Mouse (Mus musculus) activated CD4-positive, CD25-positive, alpha-beta regulatory T cell, adult 4 months (primary cell): ENCODE measurements at regions not wholly inside any gene's neighbourhood (a gene's known extent, or its start where the extent isn't known, plus 50 kb on each side); places are given as distances from the start of the nearest gene placed in this dataset.

Experiments used
- ATAC-seq: one replicate; pipeline ENCODE4 v1.8.0; 2017

DNA sequence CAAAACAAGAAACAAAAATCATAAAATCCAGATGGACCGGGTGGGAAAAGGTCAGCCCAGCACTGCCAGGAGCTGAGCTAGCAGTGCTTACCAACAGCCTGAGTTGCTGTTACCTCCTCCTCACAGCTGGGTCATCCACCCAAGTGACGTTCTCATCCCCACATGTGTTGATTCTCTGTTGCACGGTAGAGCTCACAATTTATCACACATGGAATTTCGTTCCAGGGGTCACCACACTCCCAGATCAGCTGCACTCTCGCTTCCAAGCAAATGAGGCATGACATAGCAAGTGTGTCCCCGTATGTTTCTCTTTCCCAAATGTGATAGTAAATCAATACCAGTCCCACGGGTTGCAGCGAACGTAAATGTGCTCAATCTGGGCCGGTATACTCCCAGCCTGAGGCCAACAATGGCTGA lies 445.1 kb upstream of the Mctp2 start:
- no peak for ATAC-seq

DNA sequence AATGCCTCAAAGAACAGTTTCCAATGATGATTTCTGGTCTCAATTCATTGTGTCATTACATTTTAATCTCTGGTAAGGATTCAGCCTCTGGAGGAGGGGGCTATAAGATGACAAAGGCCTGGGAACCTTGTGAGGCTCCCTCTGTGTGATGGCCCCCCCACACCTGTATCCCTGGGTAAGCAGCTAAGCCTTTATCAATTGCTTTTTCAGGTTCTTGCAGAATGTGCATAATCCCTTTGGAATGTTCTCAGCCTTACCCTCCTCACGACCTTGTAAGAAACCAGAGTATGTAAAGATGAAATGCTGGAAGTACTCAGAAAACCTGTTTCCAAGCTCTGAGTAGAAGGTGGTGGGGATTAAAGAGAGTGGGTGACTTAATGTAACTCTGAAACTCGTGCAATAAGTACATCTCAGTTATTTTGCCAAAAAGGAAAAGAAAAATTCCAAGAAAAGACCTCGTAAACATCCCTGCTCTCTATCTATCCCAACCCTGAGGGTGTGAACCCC lies 446.7 kb upstream of the Mctp2 start:
- no peak for ATAC-seq

DNA sequence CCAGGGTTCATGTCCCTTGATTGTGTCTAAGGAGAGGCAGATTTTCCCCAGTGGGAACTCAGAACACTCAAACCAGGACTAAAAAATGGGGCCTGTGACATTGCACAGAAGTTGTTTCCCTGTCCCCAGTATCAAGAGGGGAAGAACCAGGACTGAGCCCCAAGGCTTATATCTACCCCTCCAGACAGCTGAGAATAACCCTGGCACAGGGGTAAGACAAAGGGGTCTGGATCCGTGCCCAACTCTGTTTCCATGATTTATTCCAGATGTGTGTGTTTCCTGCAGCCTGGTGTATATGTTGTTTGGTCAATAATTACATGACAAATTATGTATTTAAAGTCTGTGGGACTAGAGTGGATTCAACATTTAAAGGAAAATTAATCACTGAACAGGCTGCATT lies 456.3 kb upstream of the Mctp2 start:
- ATAC-seq: no peak

DNA sequence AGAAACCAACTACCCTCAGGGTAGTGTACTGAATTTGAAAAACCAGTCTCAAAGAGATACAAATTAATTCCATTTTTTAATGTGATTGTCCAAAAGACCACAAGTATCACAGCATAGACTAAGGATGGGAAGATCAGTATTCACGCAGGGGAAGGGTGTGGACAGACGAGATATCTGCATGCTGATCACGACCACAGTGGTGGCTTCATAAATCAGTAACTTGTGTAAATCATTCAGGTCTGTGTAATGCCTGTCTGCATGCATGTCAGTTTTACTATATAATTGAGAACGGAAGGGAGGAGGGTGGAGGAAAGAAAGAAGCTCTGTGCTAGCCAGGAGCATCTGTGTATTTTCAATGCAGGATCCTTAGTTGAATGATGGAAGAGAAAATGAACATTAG lies 462.3 kb upstream of the Mctp2 start:
- no peak for ATAC-seq

DNA sequence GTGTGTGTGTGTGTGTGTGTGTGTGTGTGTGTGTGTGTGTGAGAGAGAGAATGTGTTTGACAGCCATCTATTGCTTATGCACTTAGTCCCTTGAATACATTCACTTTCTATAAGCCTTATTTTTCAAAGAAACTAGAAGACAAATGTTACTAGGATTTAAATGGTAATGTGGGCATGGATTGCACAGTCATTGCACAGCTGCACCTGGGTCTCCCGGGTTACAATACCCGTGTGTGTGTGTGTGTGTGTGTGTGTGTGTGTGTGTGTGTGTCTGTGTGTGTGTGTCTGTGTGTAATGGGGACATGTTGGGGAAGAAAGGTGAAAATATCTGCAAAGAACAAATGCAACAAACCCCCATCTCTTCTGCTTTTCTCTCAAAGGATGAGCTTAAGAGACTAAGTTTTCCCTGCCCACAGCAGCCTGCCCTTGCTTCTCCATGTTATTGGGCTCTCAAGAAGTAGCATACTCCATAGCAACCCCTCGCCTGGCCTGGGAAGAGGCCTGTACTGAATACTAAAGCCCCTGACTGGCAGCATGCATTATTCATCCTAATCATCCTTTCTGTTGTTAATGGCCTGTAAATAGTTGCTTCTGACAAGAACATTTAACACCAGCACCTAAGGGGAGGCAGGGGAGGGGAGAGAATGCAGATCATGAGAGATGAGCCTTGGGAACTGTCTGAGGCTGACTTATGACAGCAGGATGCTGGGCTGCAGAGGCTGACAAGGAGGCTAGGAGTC lies 467.8 kb upstream of the Mctp2 start:
- ATAC-seq: no peak

DNA sequence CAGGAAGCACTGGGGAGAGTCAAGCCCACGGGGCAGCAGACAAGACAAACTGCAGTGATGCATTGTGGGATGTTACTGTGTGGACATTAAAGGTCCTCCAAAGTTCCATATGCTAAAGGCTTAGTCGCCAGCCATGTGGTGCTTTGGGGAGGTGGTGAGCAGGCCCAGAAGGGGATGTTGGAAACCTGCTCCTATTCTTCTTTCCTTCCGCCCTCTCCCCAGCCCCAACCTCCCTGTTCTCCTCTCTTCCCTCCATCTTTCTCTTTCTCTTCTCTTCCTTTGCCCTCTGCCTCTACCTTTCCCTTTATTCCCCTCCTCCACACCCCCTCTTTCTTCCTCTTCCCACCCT lies 468.3 kb upstream of the Mctp2 start:
- no peak for ATAC-seq

DNA sequence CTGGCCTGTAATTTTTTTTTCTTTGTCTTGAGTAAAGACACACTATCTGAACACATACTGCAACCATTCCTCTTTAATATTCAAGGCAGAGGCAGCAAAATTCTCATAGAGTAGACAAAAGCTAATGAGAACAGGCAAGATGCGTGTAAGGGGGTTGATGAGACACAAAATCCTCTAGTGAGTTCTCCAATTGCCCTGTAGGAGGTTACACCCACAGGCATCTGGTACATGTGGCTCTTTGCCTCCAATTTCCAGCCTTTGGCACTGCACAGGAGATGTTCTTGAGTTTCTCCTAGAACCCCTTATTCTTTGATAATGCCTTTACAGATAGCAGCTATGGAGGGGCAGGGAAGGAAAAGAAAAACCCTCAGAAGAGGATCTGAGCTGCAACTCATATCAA lies 480.9 kb upstream of the Mctp2 start:
- no peak for ATAC-seq

DNA sequence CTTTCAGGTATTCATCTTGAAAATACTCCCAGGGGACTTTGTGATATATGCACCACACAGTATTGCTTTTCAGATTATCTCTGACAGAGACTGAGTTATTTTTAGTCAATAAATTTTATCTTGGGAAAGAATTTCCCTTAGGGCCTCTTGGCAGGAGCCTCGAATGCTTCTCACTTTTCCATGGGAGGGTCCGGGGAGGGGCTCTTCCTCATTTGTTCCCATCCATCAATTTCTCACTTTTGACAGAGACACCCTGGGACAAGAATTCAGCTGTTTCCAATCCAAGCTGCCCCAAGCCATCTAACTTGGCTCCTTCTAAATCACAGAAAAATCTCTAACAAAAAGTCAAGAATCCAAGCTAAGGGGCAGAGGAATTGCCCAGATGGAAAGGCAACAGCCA lies 481.9 kb upstream of the Mctp2 start:
- ATAC-seq: no peak

DNA sequence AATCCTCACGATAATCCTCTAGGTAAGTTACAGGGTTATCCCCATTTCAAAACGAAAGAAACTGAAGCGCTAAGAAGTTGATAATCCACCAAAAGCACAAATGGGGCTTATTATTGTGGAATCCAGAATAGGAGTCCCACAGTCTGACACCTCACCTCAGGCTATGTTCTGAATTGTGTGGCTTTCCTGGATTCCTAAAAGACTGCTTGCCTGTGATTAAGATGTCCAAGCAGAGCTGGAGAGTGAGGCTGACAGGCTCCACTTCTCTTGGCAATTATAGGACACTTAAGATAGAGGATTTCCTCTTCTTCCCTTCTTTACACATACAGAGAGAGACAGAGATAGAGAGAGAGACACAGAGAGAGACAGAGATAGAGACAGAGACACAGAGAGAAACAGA lies 515.7 kb upstream of the Mctp2 start:
- ATAC-seq: no peak

DNA sequence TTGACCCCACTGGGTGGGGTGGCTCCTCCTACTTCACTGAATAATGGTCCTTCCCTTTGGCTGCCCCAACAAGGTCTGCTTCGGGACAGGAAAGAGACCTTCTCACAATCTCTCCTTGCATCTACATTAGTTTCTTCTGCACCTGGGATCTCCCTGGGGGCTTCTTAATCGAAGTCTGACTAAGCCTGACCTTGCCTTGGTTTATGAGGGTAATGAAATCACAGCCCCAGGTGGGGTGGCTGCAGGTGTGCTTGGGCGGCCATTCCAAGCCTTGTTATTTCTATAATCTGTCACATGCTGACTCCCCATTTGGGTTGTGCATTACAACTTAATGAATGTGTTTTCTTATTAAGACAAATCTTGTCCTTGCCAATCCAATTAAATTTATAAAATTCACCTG lies 520.2 kb upstream of the Mctp2 start:
- no peak for ATAC-seq

DNA sequence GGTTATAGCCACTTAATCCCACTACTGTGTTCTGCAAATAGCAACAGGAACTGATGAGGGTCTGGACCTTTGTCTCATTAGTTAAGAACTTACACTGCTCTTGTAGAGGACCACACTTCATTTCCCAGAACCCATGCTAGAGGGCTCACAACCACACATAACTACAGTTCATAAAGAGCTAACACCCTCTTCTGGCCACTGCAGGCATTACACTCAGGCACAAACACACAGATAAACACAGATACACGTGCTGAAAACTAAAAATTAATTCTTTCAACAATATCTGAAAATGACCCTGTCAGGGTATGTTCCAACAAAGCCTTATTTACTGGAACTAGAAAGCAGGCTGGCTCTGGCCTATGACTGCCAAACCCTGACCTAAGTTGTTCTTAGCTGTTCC lies 529.0 kb upstream of the Mctp2 start:
- ATAC-seq: no peak

DNA sequence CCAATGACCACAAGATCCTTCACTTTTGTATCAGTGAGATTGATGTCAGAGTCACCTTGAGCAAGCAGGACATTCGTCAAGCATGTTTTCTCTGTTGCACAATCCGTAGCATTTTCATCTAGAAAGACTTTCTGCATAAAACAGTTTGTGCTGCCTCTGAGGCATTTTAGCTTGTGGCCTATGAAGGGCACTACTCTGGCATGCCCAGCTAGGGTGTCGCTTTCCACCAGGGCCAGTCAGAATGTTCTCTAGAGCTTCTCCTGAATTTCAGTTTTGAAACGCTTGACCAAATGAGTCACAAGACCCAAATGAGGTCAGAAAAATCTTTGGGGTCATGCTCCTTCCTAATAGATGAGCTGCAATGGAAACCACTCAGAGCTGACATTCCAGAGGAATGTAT lies 529.6 kb upstream of the Mctp2 start:
- no peak for ATAC-seq

DNA sequence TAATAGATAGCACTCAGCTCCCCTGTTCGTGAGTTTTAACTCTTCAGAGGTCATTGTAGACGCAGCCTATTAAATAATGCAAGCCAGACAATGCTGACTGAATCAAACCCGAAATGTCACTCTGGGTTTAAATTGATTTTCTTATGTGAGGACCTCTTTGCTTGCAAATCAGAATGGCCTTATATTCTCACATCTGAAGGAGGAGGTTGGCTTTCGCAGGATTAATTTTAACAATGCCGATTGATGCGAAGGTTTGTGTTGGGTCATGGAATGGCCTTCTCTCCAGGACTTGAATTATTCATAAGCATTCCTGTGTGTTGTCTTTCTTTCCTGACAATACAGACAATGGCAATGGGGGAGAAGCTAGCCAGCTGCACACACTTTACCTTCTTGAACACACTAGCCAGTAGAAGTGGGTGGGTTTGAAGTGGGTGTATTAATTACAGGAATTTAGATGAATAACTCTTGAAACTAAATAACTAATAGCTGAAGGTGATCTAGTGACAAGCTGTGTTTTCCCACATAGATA lies 530.1 kb upstream of the Mctp2 start:
- ATAC-seq: no peak

DNA sequence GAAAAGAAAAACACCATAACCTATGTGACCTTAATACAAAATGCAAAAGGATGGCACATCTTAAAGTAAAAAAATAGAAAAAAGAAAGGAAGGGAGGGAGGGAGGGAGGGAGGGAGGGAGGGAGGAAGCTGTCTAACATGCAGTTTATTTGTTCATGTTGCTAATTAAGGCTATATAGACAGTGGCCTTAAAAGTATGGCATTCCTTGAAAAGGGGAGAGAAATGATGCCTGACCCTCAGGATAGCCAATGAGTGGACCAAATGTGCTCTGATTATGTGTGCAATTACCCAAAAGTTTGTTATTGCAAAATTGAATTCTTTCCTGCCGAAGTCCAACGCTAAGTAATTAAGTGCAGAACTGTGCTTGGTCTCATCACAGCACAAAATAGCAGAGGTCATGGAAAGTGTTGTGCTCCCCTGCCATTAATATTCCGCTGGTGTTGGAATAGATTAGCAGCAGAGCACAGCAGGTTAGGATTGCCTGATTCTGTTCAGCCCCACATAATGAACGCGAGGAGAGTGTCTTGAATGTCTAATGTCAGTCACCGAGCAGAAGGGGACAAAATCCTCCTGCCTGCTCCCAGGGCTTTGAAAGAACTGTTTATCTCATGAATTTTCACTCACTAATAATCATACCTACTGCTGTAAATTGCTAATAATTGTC lies 531.7 kb upstream of the Mctp2 start:
- ATAC-seq: no peak

DNA sequence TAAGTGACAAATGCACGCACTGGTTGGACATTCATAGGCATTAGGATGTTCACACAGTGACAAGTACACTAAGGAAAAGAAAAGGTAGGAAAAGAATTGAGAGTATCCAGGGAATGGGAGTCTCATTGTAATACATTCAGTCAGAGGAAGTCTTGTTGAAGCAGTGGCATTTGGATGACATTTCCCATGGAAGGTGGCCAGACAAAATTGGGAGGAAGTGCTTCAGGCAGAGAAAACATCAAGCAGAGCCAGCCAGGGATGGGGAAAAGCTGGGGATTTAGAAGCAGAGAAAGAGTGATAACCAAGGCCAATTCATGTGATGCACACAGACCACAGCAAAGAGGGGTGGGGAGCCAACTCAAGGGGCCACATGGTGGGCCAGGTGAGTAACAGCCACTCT lies 524.0 kb upstream of the Rgma start:
- no peak for ATAC-seq

DNA sequence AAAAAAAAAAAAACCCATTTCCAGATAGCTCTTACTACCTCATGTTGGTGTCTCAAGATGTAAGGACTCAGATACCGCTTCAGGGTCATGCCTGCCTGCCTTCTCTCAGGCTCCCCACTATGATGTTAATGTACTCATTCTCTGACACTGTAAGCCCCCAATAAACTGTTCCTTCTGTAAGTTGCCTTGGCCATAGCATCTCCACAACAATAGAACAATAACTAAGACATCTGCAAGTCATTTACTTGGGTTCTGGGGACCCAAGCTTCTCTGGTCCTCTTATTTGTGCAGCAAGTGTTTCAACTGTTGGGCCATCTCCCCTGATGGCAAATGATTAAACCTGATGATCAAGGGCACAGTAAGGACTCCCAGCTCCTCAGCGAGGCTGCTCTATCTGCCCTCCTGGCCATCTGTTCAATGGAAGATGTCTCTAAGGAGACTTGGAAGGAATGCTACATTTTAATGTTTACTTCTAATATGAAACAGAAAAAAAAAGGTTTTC lies 520.8 kb upstream of the Rgma start:
- ATAC-seq: no peak

DNA sequence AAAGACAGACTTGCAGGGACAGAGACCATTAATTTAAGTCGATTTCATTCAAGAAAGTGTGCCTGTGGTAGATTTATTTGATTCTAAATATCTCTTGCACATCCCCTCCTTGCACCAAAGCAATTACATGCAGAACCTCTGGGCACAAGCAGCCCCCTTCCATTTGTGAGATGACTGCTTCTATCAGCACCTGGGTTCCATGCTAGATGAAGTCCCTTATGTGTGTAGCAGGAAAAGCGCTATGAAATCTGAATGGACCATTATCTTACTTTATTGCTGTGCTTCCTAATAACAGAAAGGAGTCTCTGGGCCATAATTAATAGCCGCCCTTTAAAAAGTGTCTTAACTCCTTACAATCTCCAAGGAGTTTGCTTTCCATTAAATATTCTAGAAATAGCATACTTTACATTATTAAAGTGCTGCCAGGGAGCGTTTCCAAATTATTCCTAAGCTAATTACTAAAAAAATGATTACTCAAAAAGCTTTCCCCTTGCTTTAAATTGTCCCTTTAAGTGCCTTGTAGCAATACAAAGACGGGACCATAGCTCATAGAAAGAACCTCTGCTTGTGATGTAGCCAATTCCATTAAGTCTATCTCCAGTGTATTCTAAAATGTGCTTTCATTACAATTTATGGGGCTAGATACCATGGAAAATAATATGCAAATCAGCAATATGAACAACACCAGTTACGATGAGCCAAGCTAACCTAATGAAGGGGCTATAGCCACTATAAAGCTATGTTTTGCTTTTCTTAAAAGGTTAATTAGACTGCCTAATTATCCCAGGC lies 508.1 kb upstream of the Rgma start:
- ATAC-seq: no peak

DNA sequence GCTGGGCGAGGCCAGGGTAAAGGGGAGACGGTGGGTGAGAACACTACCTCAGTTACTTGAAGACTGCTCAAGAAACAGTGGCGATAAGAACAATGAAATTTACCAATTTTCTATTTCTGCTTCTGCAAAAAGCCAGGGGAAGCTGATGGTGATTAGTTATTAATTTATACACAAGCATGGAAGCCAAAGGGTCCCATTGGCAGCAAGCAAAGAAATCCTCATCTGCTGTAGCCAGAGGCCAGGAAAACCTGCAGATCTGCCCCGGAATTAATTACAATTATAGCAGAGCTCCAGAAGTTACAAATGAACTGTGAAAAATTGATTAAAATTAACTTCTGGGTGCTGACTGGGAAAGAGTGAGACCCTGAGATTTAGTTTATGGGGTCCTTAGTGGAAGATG lies 506.2 kb upstream of the Rgma start:
- ATAC-seq: no peak

DNA sequence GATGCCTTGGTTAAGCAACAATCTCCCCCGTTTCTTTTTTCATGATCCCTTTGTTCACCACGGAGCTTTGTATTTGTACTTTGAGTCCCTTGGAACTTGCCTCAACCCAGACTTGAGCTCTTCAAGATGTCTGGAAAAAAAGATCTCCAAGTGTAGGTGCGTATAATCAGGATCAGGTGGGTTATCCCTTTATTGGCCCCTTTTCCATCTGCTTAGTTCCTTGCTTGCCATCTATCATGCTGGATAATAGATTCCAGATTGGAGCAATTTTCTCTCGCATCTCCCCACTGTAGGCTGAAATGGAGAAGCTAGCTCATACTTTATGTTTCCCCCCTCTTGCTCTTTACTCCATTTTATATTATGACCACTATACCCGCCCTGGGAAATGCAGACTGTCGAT lies 474.5 kb upstream of the Rgma start:
- no peak for ATAC-seq

DNA sequence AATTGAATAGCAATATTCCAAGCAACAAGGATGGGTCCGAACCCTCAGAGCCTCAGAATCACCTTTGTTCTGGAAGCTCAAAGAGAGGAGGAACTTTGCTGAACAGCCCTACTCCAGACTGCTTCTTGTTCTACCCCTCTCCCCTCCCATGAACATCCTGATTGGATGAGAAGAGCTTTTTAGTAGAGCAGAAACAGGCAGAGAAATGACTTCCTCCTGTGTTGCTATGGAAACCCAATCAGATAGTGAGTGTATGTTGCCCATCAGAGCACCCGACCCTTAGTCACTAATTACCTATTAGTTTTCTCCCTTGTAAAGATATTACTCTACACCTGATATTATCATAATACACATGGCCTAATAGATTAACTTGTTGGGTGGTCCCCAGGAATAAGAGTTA lies 469.4 kb upstream of the Rgma start:
- no peak for ATAC-seq

DNA sequence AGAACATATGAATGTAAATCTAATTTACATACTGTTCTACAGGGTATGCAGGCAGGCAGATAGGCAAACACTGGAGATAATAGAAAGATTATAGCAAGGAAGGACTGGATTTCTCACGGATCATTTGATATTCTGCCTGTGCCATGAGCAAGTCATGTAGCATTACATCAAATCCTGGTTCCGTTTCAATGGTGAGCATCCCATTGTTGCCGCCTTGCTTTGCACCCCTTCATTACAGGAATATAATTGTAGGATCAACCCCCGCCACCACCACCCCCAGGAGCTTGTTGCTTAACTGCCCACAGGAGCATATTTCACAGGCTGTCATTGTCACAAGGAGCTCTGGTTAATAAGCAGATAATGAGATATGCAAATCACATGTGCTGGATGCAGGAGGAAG lies 468.8 kb upstream of the Rgma start:
- ATAC-seq: no peak

DNA sequence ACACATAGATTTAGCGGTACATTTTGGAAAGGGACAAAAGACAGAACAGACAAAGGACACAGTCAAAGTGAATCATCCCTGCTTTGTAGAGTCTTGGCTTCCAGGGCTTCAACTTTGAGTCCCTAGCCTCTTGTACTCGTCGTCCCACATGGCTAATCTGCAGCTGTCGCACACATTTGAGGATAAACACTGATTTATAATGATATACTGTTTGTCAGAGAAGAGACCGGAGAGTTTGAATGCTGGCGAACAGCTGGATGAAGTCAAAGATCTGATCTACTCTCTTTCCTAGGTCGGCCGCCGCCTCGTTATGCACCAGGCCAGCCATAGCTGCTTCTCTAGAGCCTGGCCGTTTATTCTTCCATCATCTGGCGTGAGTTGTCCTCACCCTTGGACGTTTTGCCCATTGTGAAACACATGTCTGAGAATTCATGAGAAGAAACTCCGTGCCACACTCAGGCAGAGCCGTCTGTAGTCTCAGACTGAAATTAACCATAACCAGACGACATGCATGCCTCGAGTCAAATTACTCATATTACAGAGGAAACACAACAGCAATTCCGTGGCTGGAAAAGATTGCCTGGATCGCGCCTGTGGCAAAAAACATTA lies 448.4 kb upstream of the Rgma start:
- no peak for ATAC-seq

DNA sequence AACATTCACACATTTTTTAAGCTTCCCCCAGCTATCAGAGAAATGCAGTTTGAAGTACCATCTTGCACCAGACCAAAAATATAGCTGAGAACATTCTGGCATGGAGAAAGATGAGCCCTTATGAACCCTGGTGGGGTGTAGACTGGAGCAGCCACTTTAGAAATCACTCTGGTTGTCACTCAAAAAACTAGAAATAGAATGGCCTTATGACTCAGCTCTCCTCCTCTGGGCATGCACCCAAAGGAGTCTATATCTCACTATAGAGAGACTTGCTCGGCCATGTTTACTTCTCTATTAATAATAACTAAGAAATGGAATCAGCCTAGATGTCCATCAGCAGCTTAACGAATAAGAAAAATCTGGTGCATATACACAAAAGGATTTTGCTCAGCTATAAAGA lies 436.5 kb upstream of the Rgma start:
- ATAC-seq: no peak
